Mouse (Mus musculus) cerebellum, adult 2 months (tissue): ENCODE measurements around the gene Fgf8. TPM values are rescaled to one million over a fixed set of nuclear protein-coding genes. Genes with fewer than 3 reads are reported as not detected.

ENCODE experiments used
- DNase-seq, 2 experiments: peaks; one replicate each; pipeline ENCODE4 v3.0.0; 2021
- H3K27ac ChIP-seq: fragments of 200-500 bp; 2 replicates; pipeline ENCODE4 v1.5.1; 2012; ENCODE audit warnings: low read length, control low read depth, inconsistent platforms; ENCODE audit not compliant: insufficient read depth
- H3K27me3 ChIP-seq: fragments of 200-500 bp; 2 replicates; pipeline ENCODE4 v1.6.1; 2012; ENCODE audit warnings: inconsistent platforms, mild to moderate bottlenecking, low read length, moderate library complexity; ENCODE audit not compliant: control insufficient read depth, insufficient read depth
- H3K4me1 ChIP-seq: fragments of 200-500 bp; 2 replicates; pipeline ENCODE4 v1.6.1; 2011; ENCODE audit warnings: low read length; ENCODE audit not compliant: control insufficient read depth, insufficient read depth
- H3K4me3 ChIP-seq: fragments of 200-500 bp; replicated peaks from 2 replicates; pipeline ENCODE3; 2011; ENCODE audit warnings: mild to moderate bottlenecking, low read depth, low read length, control low read depth; ENCODE audit not compliant: insufficient read depth
- CTCF ChIP-seq: fragments of 200-500 bp; IDR thresholded peaks from 2 replicates; pipeline ENCODE4 v1.5.1; 2011; ENCODE audit warnings: low read depth, mild to moderate bottlenecking, control low read depth, low read length, moderate library complexity, borderline replicate concordance; ENCODE audit not compliant: insufficient read depth
- POLR2A ChIP-seq: fragments of 200-500 bp; IDR thresholded peaks from 2 replicates; pipeline ENCODE4 v1.6.1; 2011; ENCODE audit warnings: low read length, control low read depth, borderline replicate concordance; ENCODE audit not compliant: insufficient read depth
- WGBS: fragments of 180-500 bp; shearing (Covaris S2); methylation state at CpG from one replicate; pipeline ENCODE4 v1.1.7; 2018; 5-methylcytosine and 5-hydroxymethylcytosine counted together
- polyA plus RNA-seq: library from polyadenylated mRNA; depleted of rRNA; stranded (reverse); fragments of >200 nt; gene quantifications from 2 replicates; pipeline ENCODE4 v1.2.3, GENCODE M21; 2012

The Fgf8 gene
- polyA plus RNA-seq, 1 experiment: not detected

DNA sequence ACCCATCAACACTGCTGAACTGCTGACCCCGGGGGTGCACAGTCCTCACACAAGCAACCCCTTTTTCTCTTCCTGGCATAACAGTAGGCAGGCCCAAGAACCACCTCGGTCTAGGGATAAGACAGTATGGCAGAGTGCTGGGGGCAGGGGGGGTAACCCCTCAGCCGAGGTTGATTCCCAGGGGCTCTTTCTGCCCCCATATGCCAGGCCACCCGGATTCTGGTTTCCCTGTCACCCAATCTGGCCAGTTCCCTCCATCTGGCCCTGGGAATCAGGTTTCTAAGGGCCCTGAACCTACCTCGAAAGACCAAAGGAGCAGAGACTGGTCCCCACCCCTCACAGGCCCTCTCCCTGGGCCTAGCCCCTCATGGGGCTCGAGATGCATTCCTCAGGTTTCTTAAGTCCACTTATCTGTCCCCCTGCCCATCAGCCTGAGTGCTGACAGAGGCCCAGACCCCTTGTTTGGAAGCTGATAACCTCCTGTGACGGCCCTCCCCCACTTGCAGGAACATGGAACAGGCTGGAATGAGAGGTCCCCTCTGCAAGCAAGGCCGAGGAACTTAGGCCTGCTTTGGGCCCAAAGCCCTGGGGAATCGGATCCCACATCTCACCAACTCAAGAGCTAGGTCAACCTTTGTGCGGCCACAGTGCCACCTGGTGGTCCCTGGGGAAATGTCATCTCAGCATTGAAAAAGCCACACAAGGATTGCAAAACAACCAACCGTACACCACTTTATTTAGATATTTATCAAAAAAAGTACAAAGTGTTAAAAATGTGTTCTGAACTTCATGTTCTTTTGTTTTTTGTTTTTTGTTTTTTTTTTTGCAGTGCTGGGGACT lies 4.5 kb upstream of the Fgf8 start:
- DNase-seq: peak; percentile 71 to 85
- 32% methylated on average over 11 of the region's 11 CpGs for WGBS

DNA sequence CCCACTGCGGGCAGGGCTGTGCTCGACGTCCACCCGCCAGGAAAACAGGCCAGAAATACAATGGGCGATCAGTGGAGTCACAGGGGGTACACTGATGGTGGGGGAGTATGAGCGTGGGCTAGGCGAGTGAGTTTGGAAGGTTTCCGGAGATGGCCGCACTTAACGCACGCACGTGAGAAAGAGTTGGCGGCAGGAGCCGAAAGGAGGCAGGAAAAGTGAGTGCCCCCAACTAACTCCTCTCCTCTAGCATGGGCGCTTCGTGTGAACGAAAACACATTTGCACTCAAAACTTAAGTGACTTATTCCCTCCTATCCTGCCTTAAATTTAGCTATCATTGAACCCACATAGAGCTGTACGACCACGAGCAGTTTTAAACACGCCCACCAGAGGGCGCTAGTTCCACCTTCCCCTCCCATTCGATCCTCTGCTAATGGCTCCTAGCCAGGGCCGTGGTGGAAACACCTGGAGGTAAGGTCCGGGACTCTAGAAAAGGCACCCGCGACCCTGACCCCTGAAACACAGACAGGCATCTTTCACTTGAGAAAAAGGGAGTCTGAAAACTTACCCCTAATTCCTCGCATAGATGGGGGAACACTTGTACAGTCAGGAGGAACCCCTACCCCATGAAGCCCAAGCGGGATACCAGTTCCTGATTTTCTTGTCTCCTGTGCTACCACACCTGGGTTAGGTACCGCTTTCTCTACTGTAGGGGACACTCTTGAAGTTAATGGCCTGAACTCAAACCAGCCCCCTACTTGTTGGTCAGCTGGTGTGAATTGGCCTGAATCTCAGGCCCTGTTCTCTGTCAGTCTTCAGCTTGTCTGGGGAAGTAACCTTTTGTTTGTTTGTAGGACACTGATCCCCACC lies 3.7 kb upstream of the Fgf8 start:
- TF ChIP-seq POLR2A (no peak), CTCF (peak; percentile 78)
- no peak overlapping the region for H3K27ac ChIP-seq
- H3K27me3 ChIP-seq: peaks cover 13% of the 10 kb centered on the region; the same call in 1 of the 2 replicates
- 23% methylated on average over 29 of the region's 29 CpGs for WGBS
- H3K4me3 ChIP-seq: no peak overlapping the region
- DNase-seq: peak; percentile 70 to 78
- H3K4me1 ChIP-seq: peaks cover 8% of the 10 kb centered on the region

More for the DNA sequence above, 4.5 kb upstream of the Fgf8 start:
- no peak overlapping the region for H3K4me3 ChIP-seq
- H3K27ac ChIP-seq: no peak overlapping the region
- TF ChIP-seq CTCF (peak; percentile 86), POLR2A (no peak)
- H3K27me3 ChIP-seq: peaks cover 7% of the 10 kb centered on the region; the same call in 1 of the 2 replicates
- peaks cover 8% of the 10 kb centered on the region for H3K4me1 ChIP-seq

DNA sequence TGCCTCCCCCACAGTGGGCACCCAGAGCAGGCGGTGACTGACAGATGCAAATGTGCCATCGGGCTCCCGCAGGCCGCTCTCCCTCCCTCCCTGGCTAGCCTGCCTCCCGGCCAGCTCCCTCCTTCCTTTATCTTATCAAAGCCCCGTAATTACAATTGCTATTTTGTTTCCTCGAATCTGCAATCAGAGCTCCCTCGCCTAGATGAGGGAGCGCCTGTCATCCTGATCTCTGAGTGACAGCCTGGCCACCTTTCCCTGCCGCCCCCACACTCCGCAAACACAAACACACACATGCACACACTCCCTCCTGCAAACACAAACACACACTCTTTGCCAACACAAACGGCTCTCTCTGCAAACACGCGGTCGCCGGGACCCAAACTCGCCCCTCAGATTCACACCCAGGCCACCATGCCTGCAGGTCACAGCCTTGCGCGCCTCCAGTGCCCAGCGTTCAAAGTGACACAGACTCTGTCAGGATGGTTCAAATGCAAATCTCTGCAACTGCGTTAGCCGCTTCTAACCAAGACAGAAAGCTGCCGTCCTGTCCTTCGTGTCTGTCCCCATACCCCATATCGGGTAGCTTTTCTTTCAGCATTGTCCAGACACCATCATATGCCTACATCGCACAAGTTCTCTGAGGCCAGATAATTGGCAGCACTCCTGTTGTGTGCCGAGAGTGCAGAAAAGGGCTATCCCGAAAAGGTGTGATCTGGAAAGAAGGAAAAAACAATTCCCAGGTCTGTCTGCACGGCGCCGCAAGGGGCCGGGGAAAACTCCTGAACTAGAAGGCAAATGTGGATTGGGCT lies 2.8 kb upstream of the Fgf8 start:
- peaks cover 13% of the 10 kb centered on the region; the same call in 1 of the 2 replicates for H3K27me3 ChIP-seq
- peaks cover 8% of the 10 kb centered on the region for H3K4me1 ChIP-seq
- no peak overlapping the region for H3K4me3 ChIP-seq
- no peak overlapping the region for H3K27ac ChIP-seq
- no peak for DNase-seq
- no peak for TF ChIP-seq POLR2A
- no peak for TF ChIP-seq CTCF
- 33% methylated on average over 32 of the region's 32 CpGs for WGBS

DNA sequence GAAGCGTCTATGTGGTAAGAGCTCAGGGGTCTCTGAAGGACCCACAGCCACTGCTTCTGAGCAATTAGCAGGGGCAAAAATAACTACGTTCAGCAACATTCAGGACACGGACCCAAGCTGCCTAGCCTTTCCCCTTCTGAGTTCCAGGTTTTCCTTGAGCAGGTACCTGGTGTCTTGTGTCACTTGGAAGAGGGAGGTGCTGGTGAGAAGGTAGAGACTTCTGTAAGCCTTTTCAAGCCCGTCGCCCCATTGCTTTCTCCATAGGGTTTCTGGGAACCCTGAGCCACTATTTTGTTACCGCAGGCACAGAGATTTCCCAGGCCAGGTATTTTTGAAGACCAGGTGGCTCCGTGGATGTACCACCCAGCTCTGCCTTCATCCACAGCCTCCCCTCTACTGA lies 904 bp upstream of the Fgf8 start:
- no peak for DNase-seq

DNA sequence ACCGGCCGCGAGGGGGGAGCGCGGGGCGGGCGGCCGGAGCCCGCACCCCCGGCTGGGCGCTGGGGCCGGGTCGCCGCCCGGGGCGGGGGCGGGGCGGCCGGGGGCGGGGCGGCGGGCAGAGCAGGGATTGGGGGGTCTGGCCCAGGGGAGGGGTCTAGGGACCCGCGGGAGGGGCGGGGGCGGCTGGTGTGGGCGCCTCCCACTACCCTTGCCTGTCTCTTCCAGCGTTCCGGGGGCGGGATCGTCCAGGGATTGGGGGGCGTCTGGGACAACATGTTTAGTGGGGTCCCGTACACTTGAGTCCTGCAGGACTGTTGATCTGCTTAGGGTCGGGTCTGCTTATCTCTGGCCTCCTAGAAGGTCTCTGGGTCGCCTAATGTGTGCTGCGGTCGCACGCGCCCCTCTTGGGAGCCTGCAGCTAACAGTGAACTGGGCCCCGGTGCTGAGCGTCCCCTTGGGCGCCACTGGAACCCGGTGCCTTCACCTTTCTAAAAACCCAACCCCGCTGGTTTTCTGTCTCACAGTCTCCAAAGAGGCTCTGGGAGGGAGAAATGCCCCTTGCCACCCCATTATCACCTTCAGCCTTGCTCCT lies 365 bp upstream of the Fgf8 start:
- H3K27ac ChIP-seq: no peak overlapping the region
- 15% methylated on average over 23 of the region's 44 CpGs for WGBS
- H3K4me3 ChIP-seq: no peak overlapping the region
- no peak for TF ChIP-seq POLR2A
- no peak for TF ChIP-seq CTCF
- DNase-seq: no peak
- peaks cover 15% of the 10 kb centered on the region; the same call in 1 of the 2 replicates for H3K27me3 ChIP-seq
- H3K4me1 ChIP-seq: peaks cover under 1% of the 10 kb centered on the region; the same call in 1 of the 2 replicates

More for the DNA sequence above, 904 bp upstream of the Fgf8 start:
- no peak for TF ChIP-seq POLR2A
- no peak for TF ChIP-seq CTCF
- H3K4me3 ChIP-seq: no peak overlapping the region
- H3K4me1 ChIP-seq: peaks cover 5% of the 10 kb centered on the region
- H3K27me3 ChIP-seq: peaks cover 15% of the 10 kb centered on the region; the same call in 1 of the 2 replicates
- H3K27ac ChIP-seq: no peak overlapping the region
- WGBS: 73% methylated on average over 7 of the region's 7 CpGs

DNA sequence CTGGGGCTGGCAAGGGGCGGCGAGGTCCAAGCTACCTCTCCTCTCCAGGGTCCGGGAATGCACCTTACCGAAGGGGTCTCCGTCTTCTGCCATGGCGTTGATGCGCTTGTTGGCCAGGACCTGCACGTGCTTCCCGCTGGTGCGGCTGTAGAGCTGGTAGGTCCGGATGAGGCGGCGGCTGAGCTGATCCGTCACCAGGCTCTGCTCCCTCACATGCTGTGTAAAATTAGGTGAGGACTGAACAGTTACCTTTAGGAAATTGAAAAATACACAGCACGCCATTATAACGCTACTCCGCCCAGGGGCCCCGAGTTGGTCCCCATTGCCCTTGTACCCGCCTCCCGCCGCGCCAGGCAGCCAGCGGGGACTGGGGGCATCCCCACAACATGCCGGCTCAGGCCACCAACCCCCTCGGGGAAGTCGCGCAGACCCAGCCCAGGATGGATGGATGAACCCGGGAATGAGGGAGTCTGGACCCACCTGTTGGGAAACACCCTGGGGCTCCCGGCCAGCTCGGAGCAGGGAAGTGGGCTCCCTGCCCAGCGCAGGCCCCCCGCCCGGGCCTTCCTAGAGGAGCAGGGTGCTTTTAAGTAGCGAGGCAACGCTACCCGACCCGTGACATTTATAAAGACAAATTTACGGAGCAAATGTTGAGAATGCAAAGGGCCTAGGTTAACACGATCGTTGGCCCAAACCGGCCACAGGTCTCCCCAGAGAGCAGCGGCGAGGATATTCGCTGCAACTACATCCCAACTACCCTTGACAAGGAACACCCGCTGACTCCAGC lies 1.1 kb downstream of the Fgf8 start:
- WGBS: 12% methylated on average over 45 of the region's 45 CpGs
- Histone ChIP-seq H3K4me1 (peaks cover 3% of the 10 kb centered on the region; the same call in 1 of the 2 replicates), H3K27me3 (peaks cover 17% of the 10 kb centered on the region; the same call in 1 of the 2 replicates), H3K27ac (no peak overlapping the region), H3K4me3 (no peak overlapping the region)
- TF ChIP-seq CTCF (no peak), POLR2A (no peak)
- no peak for DNase-seq
